Mouse (Mus musculus) embryo, embryonic 11 days (tissue): ENCODE measurements around the gene Coq5.
A peak's percentile ranks its signal among the peaks of the same experiment; 100 is the strongest.

Experiments
- DNase-seq: peaks from one replicate; pipeline ENCODE4 v3.0.0-alpha.2; 2015

Gene Coq5

GRCm38 (mm10) chr5:115279226-115280049 lies at the start of gene Coq5:
Gene Coq5 (plus strand): TSS chr5:115279666.
- peak; percentile 91 for DNase-seq

- no peak for DNase-seq
These were observed 48.5 kb upstream of the Coq5 start for GRCm38 (mm10) chr5:115230830-115231551.

GRCm38 (mm10) chr5:115231552-115232120 lies 47.8 kb upstream of the Coq5 start:
- DNase-seq = no peak

- no peak for DNase-seq
These were observed 47.0 kb upstream of the Coq5 start for GRCm38 (mm10) chr5:115232516-115232915.

GRCm38 (mm10) chr5:115233031-115233780 lies 46.3 kb upstream of the Coq5 start:
- DNase-seq = no peak

- DNase-seq = no peak
These were observed 44.9 kb upstream of the Coq5 start for GRCm38 (mm10) chr5:115234519-115234918.

GRCm38 (mm10) chr5:115235323-115235771 lies 44.1 kb upstream of the Coq5 start:
- DNase-seq = peak; percentile 55

GRCm38 (mm10) chr5:115235786-115236263 lies 43.6 kb upstream of the Coq5 start, which contains the start of gene Pop5:
Gene Pop5 (plus strand): TSS chr5:115235836.
- DNase-seq = peak; percentile 90

GRCm38 (mm10) chr5:115237803-115238728 lies 41.4 kb upstream of the Coq5 start:
- DNase-seq = peak; percentile 96

GRCm38 (mm10) chr5:115238729-115239195 lies 40.7 kb upstream of the Coq5 start:
- DNase-seq = peak; percentile 31

GRCm38 (mm10) chr5:115240191-115240590 lies 39.3 kb upstream of the Coq5 start:
- DNase-seq = no peak

- DNase-seq = no peak
These were observed 24.0 kb upstream of the Coq5 start for GRCm38 (mm10) chr5:115255472-115255871.

- no peak for DNase-seq
These were observed 22.4 kb upstream of the Coq5 start for GRCm38 (mm10) chr5:115256909-115257546.

- DNase-seq = no peak
These were observed 19.1 kb upstream of the Coq5 start for GRCm38 (mm10) chr5:115260356-115260755.

- DNase-seq = no peak
These were observed 18.3 kb upstream of the Coq5 start for GRCm38 (mm10) chr5:115261141-115261540.

GRCm38 (mm10) chr5:115261880-115262279 lies 17.6 kb upstream of the Coq5 start:
- no peak for DNase-seq

- no peak for DNase-seq
These were observed 16.8 kb upstream of the Coq5 start for GRCm38 (mm10) chr5:115262502-115263291.

- no peak for DNase-seq
These were observed 13.1 kb upstream of the Coq5 start for GRCm38 (mm10) chr5:115266340-115266739.

GRCm38 (mm10) chr5:115266787-115267468 lies 12.5 kb upstream of the Coq5 start:
- DNase-seq = no peak
